Mouse (Mus musculus) olfactory bulb, adult 2 months (tissue): ENCODE measurements at regions not wholly inside any gene's neighbourhood (a gene's known extent, or its start where the extent isn't known, plus 50 kb on each side); places are given as distances from the start of the nearest gene placed in this dataset.

ENCODE experiments used
- CTCF ChIP-seq: fragments of 200-500 bp; IDR thresholded peaks from 2 replicates; pipeline ENCODE4 v1.5.1; 2012; ENCODE audit warnings: low read depth, mild to moderate bottlenecking, low read length, moderate library complexity; ENCODE audit not compliant: insufficient read depth
- POLR2A ChIP-seq: fragments of 200-500 bp; IDR thresholded peaks from 2 replicates; pipeline ENCODE4 v1.6.1; 2012; ENCODE audit warnings: mild to moderate bottlenecking, low read depth, low read length, moderate library complexity; ENCODE audit not compliant: insufficient read depth

- TF ChIP-seq CTCF (no peak), POLR2A (no peak)
Measured at GRCm38 (mm10) chr6:31125328-31126118, 166.6 kb upstream of the Klf14 start.
